Mouse (Mus musculus) testis, adult 2 months (tissue): ENCODE measurements around the gene Higd2a.

Experiments
- CTCF ChIP-seq: fragments of 200-500 bp; IDR thresholded peaks from 2 replicates; pipeline ENCODE4 v1.5.1; 2012; ENCODE audit warnings: low read depth, mild to moderate bottlenecking, inconsistent platforms, low read length, moderate library complexity; ENCODE audit not compliant: control insufficient read depth, insufficient read depth, insufficient replicate concordance
- POLR2A ChIP-seq: fragments of 200-500 bp; IDR thresholded peaks from 2 replicates; pipeline ENCODE4 v1.6.1; 2012; ENCODE audit warnings: low read depth, mild to moderate bottlenecking, inconsistent platforms, low read length, moderate library complexity; ENCODE audit not compliant: control insufficient read depth

- TF ChIP-seq POLR2A: no peak
- no peak for TF ChIP-seq CTCF
Measured at GRCm38 (mm10) chr13:54581385-54581784, 8.6 kb upstream of the Higd2a start.
